In the genomic region with DNA sequence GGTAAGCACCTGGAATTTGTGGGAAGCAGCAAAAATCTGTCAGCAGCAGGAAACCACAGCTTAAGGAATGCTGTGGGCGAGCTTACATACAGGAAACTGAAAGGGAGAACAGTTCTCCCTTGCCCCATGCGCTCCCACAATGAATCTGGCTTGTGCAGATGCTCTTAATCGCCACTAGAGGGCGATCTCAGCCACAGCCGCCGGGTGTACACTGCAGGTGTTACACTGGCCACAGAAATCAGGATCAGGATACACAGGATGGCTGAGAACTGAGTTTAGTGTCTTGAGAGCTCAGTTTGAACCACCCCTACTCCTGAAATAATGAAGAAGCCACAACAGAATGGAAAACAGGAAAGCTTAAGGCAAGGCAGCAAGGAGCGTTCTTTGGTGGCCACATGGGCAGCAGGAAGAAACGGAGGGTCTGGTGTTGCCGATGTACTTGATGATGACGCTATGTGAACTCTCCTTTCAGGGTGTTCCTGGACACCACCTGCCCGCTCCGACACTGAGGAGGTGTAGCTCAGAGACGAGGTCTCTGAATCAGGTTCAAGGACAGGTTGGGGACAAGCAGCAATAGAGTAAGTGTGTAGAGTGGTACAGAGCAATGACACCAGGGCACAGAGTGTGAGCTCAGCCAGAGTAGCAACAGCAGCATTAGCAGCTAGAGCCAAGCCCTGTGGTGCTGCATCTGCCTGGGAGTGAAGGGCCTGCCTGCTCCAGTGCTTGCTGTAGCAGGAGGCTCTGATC, we compare ENCODE assay signal across 7 mouse cellular contexts. TPM values are rescaled to one million over a fixed set of nuclear protein-coding genes. Genes with fewer than 3 reads are reported as not detected.
DNase-seq lines count a peak whose midpoint lies in the region; ATAC-seq lines count a peak whose summit lies in the region.

No protein-coding gene starts in this region.

- no peak overlapping the region for H3K27ac ChIP-seq in heart, embryonic 11.5 days (ENCODE audit: low read depth, low read length)
- H3K27ac ChIP-seq in liver, embryonic 16.5 days (ENCODE audit: low read length) = no peak overlapping the region
- H3K27ac ChIP-seq in neural tube, embryonic 14.5 days (ENCODE audit: low read depth, low read length) = no peak overlapping the region

- peak; percentile 33; the same call in 1 of the 2 replicates for ATAC-seq in heart, embryonic 11.5 days (replicated peaks; ENCODE audit: insufficient number of reproducible peaks, low FRiP score, low TSS enrichment)
- peak; percentile 55; the same call in 1 of the 2 replicates for ATAC-seq in liver, embryonic 16.5 days (ENCODE audit: low read depth)
- ATAC-seq in neural tube, embryonic 14.5 days (ENCODE audit: low read depth) = peak; percentile 87

- H3K9ac ChIP-seq in heart, embryonic 11.5 days (ENCODE audit: low read depth, low read length) = no peak overlapping the region
- no peak overlapping the region for H3K9ac ChIP-seq in liver, embryonic 16.5 days (ENCODE audit: low read depth, low read length)
- H3K9ac ChIP-seq in neural tube, embryonic 14.5 days (replicated peaks; ENCODE audit: low read depth, low read length) = no peak overlapping the region

- H3K4me2 ChIP-seq in heart, embryonic 11.5 days = no peak overlapping the region
- no peak overlapping the region for H3K4me2 ChIP-seq in liver, embryonic 16.5 days (ENCODE audit: low read depth, low read length)
- H3K4me2 ChIP-seq in neural tube, embryonic 14.5 days (ENCODE audit: low read depth, low read length) = no peak overlapping the region

- no peaks in the 10 kb centered on the region for H3K9me3 ChIP-seq in heart, embryonic 11.5 days (replicated peaks; ENCODE audit: control insufficient read depth, low read length)
- no peaks in the 10 kb centered on the region for H3K9me3 ChIP-seq in liver, embryonic 16.5 days (replicated peaks; ENCODE audit: control insufficient read depth, low read length)
- no peaks in the 10 kb centered on the region for H3K9me3 ChIP-seq in neural tube, embryonic 14.5 days (ENCODE audit: control insufficient read depth, low read length)

- H3K4me3 ChIP-seq in heart, embryonic 11.5 days (ENCODE audit: low read depth, low read length) = no peak overlapping the region
- no peak overlapping the region for H3K4me3 ChIP-seq in liver, embryonic 16.5 days (ENCODE audit: low read depth, low read length)
- H3K4me3 ChIP-seq in neural tube, embryonic 14.5 days (ENCODE audit: low read depth, low read length) = no peak overlapping the region

- peaks cover 24% of the 10 kb centered on the region for H3K36me3 ChIP-seq in heart, embryonic 11.5 days (ENCODE audit: control insufficient read depth, insufficient read depth, low read length)
- H3K36me3 ChIP-seq in liver, embryonic 16.5 days (ENCODE audit: control insufficient read depth, insufficient read depth) = no peaks in the 10 kb centered on the region
- no peaks in the 10 kb centered on the region for H3K36me3 ChIP-seq in neural tube, embryonic 14.5 days (ENCODE audit: control insufficient read depth, insufficient read depth, low read length)

- no peaks in the 10 kb centered on the region for H3K27me3 ChIP-seq in heart, embryonic 11.5 days (ENCODE audit: control insufficient read depth, insufficient read depth, low read length)
- H3K27me3 ChIP-seq in liver, embryonic 16.5 days (ENCODE audit: control insufficient read depth, insufficient read depth, low read depth, low read length) = no peaks in the 10 kb centered on the region
- H3K27me3 ChIP-seq in neural tube, embryonic 14.5 days (ENCODE audit: control insufficient read depth, insufficient read depth, low read length) = no peaks in the 10 kb centered on the region

- peak; percentile 14 for DNase-seq in urinary bladder, postnatal 25 days (ENCODE audit: low spot score)
- DNase-seq in urinary bladder, adult 2 months (ENCODE audit: low spot score) = no peak
- DNase-seq in c-Kit-positive CD71-positive TER-119-positive erythroid progenitor cells, embryonic 14.5 days (ENCODE audit: low spot score) = peak; percentile 11
- peak; percentile 65 for DNase-seq in kidney, adult 9 months

- H3K4me1 ChIP-seq in heart, embryonic 11.5 days (ENCODE audit: control insufficient read depth, insufficient read depth, low read length) = peaks cover 9% of the 10 kb centered on the region; the same call in 1 of the 2 replicates
- H3K4me1 ChIP-seq in liver, embryonic 16.5 days (ENCODE audit: control insufficient read depth, low read depth, low read length) = no peaks in the 10 kb centered on the region
- no peaks in the 10 kb centered on the region for H3K4me1 ChIP-seq in neural tube, embryonic 14.5 days (ENCODE audit: control insufficient read depth, insufficient read depth, low read length)

- WGBS in heart, embryonic 11.5 days (ENCODE audit: insufficient replicate concordance) = 45% methylated on average over 13 of the region's 13 CpGs
- WGBS in liver, embryonic 16.5 days (ENCODE audit: insufficient replicate concordance) = 40% methylated on average over 13 of the region's 13 CpGs
- 48% methylated on average over 13 of the region's 13 CpGs for WGBS in neural tube, embryonic 14.5 days

RNA-seq across cellular contexts. Expression of gene Cldn22, which starts 48.3 kb away (rescaled TPM):
- polyA plus RNA-seq in urinary bladder, adult 2 months (2012; rRNA removed) = 1.6 and 2.0 TPM in 2 replicates
- polyA plus RNA-seq in heart, embryonic 11.5 days (2014; fragmentation: Nextera tagmentation; extraction: Ambion mirVana) = not detected in 2 replicates
- polyA plus RNA-seq in liver, embryonic 16.5 days (2015; fragmentation: Nextera tagmentation; extraction: Ambion mirVana) = not detected in 2 replicates
- polyA plus RNA-seq in neural tube, embryonic 14.5 days (2014; fragmentation: Nextera tagmentation; extraction: Ambion mirVana) = not detected in 2 replicates

RNA-seq across cellular contexts. Expression of gene Cldn24, which starts 50.6 kb away (rescaled TPM):
- polyA plus RNA-seq in urinary bladder, adult 2 months (2012; rRNA removed) = not detected in 2 replicates
- not detected in 2 replicates for polyA plus RNA-seq in heart, embryonic 11.5 days (2014; fragmentation: Nextera tagmentation; extraction: Ambion mirVana)
- polyA plus RNA-seq in liver, embryonic 16.5 days (2015; fragmentation: Nextera tagmentation; extraction: Ambion mirVana) = not detected in 2 replicates
- not detected in 2 replicates for polyA plus RNA-seq in neural tube, embryonic 14.5 days (2014; fragmentation: Nextera tagmentation; extraction: Ambion mirVana)

Comparison
In these comparisons a context has a peak if more than half of its experiments do, and no peak if none do; other contexts are left out.
1. ATAC-seq: peak in every context shown above with its lines; median percentile 87 in neural tube, embryonic 14.5 days; 55 in liver, embryonic 16.5 days; 33 in heart, embryonic 11.5 days.